ENCODE assay signal across 22 mouse cellular contexts in the genomic region with DNA sequence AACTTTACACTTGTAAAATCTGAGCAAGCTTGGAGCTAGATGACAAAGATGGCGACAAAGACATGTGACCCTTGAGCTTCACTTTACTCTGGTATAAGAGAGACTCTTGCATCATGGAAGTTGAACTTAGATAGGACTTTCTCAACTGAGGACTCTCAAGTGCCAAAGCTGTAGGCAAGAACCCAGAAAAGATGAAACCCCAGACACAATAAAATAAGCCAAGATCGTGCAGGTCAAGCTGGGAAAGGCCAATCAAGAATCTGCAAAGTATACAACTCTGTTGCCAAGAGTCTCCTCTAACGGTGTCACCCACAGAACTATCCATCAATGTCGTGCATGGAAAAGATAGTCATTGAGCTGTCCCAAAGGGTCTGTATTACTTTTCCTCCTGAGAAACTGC.
A peak's percentile ranks its signal among the peaks of the same experiment; 100 is the strongest.
DNase-seq lines count a peak whose midpoint lies in the region; ATAC-seq and TF ChIP-seq lines count a peak whose summit lies in the region.
"Had no signal": no experiment of that assay in that cellular context is flagged by ENCODE, and none has a peak within 500 bp of the region (broad histone marks: within the 10 kb centered on the region; RNA-seq: fewer than 3 reads in every experiment).

No protein-coding gene starts in this region.

- peak; percentile 37 for DNase-seq in adrenal gland, postnatal 14 days
- DNase-seq in adrenal gland, postnatal 36 days, result no peak
- DNase-seq in lung, embryonic 14.5 days, result peak; percentile 23
- no peak for DNase-seq in lung, adult 18-20 months
- peak; percentile 94 for DNase-seq in adipocyte (ENCODE audit: low spot score)
- peak; percentile 38 for DNase-seq in gastrocnemius, postnatal 25 days
- DNase-seq in right cerebral cortex, postnatal 14 days, result no peak
- DNase-seq: adrenal gland, postnatal 25 days; cerebellum, adult 8-10 months; cerebellum, postnatal 25 days; heart, postnatal 4 days; kidney, postnatal 14 days; thymus, postnatal 4 days had no signal

- H3K36me3 ChIP-seq in lung, embryonic 14.5 days (ENCODE audit: insufficient read depth), result no peaks in the 10 kb centered on the region
- H3K36me3 ChIP-seq: hindbrain, embryonic 13.5 days; limb, embryonic 12.5 days; liver, embryonic 15.5 days; midbrain, embryonic 13.5 days; neural tube, embryonic 13.5 days had no signal

- no peak overlapping the region for H3K4me3 ChIP-seq in lung, embryonic 14.5 days (ENCODE audit: low read depth, low read length)
- H3K4me3 ChIP-seq: forebrain, embryonic 13.5 days; hindbrain, embryonic 13.5 days; limb, embryonic 12.5 days; liver, embryonic 15.5 days; midbrain, embryonic 13.5 days; neural tube, embryonic 13.5 days had no signal

- H3K9ac ChIP-seq in lung, embryonic 14.5 days, result no peak overlapping the region
- H3K9ac ChIP-seq: forebrain, embryonic 13.5 days; hindbrain, embryonic 13.5 days; limb, embryonic 12.5 days; liver, embryonic 15.5 days; midbrain, embryonic 13.5 days; neural tube, embryonic 13.5 days had no signal

- H3K4me2 ChIP-seq in lung, embryonic 14.5 days, result no peak overlapping the region
- H3K4me2 ChIP-seq: forebrain, embryonic 13.5 days; heart, embryonic 11.5 days; hindbrain, embryonic 13.5 days; limb, embryonic 12.5 days; liver, embryonic 15.5 days; midbrain, embryonic 13.5 days; neural tube, embryonic 13.5 days had no signal

- no peaks in the 10 kb centered on the region for H3K9me3 ChIP-seq in lung, embryonic 14.5 days (ENCODE audit: low read depth, low read length)
- H3K9me3 ChIP-seq: forebrain, embryonic 13.5 days; hindbrain, embryonic 13.5 days; limb, embryonic 12.5 days; liver, embryonic 15.5 days; midbrain, embryonic 13.5 days; neural tube, embryonic 13.5 days had no signal

- 56% methylated on average over 4 of the region's 4 CpGs for WGBS in lung, embryonic 14.5 days

- ATAC-seq in lung, embryonic 14.5 days (ENCODE audit: insufficient read depth), result no peak
- ATAC-seq: forebrain, embryonic 13.5 days; intestine, postnatal 0 days; lung, postnatal 0 days; midbrain, embryonic 13.5 days had no signal

- TF ChIP-seq CTCF in lung, embryonic 14.5 days (IDR thresholded peaks at IDR 0.05; ENCODE audit: low read depth), result no peak

- no peaks in the 10 kb centered on the region for H3K4me1 ChIP-seq in lung, embryonic 14.5 days (ENCODE audit: insufficient read depth)
- H3K4me1 ChIP-seq: forebrain, embryonic 13.5 days; hindbrain, embryonic 13.5 days; limb, embryonic 12.5 days; liver, embryonic 15.5 days; midbrain, embryonic 13.5 days; neural tube, embryonic 13.5 days had no signal

- no peak overlapping the region for H3K27ac ChIP-seq in lung, embryonic 14.5 days (ENCODE audit: low read depth)
- H3K27ac ChIP-seq: forebrain, embryonic 13.5 days; hindbrain, embryonic 13.5 days; limb, embryonic 12.5 days; liver, embryonic 15.5 days; midbrain, embryonic 13.5 days; neural tube, embryonic 13.5 days had no signal

- no peaks in the 10 kb centered on the region for H3K27me3 ChIP-seq in lung, embryonic 14.5 days (ENCODE audit: insufficient read depth, low read length)
- H3K27me3 ChIP-seq: forebrain, embryonic 13.5 days; hindbrain, embryonic 13.5 days; limb, embryonic 12.5 days; liver, embryonic 15.5 days; midbrain, embryonic 13.5 days; neural tube, embryonic 13.5 days had no signal

Comparison
In these comparisons a context has a peak if more than half of its experiments do, and no peak if none do; other contexts are left out.
1. DNase-seq: peak in adrenal gland, postnatal 14 days (single experiment), lung, embryonic 14.5 days (single experiment), adipocyte (single experiment) and gastrocnemius, postnatal 25 days (single experiment); none in adrenal gland, postnatal 36 days (0 of 2), lung, adult 18-20 months (0 of 2) and right cerebral cortex, postnatal 14 days (single experiment).